23 mouse cellular contexts compared by ENCODE assay signal in the genomic region with DNA sequence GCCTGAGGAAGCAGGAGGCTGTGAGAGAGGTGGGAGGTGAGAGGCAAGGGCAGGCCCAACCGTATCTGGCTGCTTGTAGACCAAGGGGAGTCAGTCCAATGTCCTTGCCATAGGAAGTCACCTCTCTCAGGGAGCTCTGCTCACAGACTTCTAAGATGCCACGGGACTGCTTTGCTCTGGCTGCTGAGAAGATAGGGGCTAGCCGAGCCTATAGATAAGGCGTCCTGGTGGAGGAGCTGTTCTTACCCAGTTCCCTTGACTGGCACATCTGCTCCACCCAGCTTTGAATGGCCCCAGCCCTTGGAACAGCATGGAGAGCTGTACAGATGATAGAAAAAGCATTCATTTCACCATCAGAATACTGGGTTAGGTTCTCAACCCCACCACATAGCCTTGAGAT.
DNase-seq lines count a peak whose midpoint lies in the region; ATAC-seq and TF ChIP-seq lines count a peak whose summit lies in the region.
"Had no signal": no experiment of that assay in that cellular context is flagged by ENCODE, and none has a peak within 500 bp of the region (broad histone marks: within the 10 kb centered on the region; RNA-seq: fewer than 3 reads in every experiment).

No protein-coding gene starts in this region.

- no peaks in the 10 kb centered on the region for H3K79me2 ChIP-seq in MEL (ENCODE audit: control insufficient read depth, insufficient read depth, low read length, poor library complexity)

- 0 out of 2 replicates have a peak overlapping the region, but pooled peaks have one; percentile 3 for H3K27ac ChIP-seq in MEL (ENCODE audit: control insufficient read depth, low read depth, low read length)
- peak overlapping the region; percentile 53; the same call in 1 of the 2 replicates for H3K27ac ChIP-seq in brown adipose tissue, adult 24 weeks (replicated peaks; ENCODE audit: low read depth, low read length)
- H3K27ac ChIP-seq in intestine, embryonic 16.5 days (ENCODE audit: low read length) = peak overlapping the region; percentile 42
- H3K27ac ChIP-seq in midbrain, embryonic 11.5 days (ENCODE audit: low read depth, low read length) = no peak overlapping the region
- H3K27ac ChIP-seq: forebrain, embryonic 12.5 days; heart, embryonic 13.5 days; hindbrain, postnatal 0 days; kidney, postnatal 0 days; left cerebral cortex, adult 2 months; midbrain, embryonic 10.5 days; neural tube, embryonic 15.5 days had no signal

- no peaks in the 10 kb centered on the region for H3K9me3 ChIP-seq in MEL (replicated peaks; ENCODE audit: insufficient read depth, low read length)
- no peaks in the 10 kb centered on the region for H3K9me3 ChIP-seq in intestine, embryonic 16.5 days (ENCODE audit: control insufficient read depth, low read length)
- no peaks in the 10 kb centered on the region for H3K9me3 ChIP-seq in midbrain, embryonic 11.5 days (ENCODE audit: control insufficient read depth, low read length)
- H3K9me3 ChIP-seq: forebrain, embryonic 12.5 days; heart, embryonic 13.5 days; midbrain, embryonic 10.5 days; neural tube, embryonic 15.5 days had no signal

- DNase-seq in MEL (ENCODE audit: low read depth, low spot score) = peak; percentile 75
- DNase-seq in midbrain, embryonic 11.5 days (ENCODE audit: low spot score, missing footprints) = no peak
- DNase-seq in adrenal gland, adult 8-10 months = no peak
- DNase-seq in layer of hippocampus, postnatal 14 days (ENCODE audit: low spot score in 2 of 2) = no peak
- DNase-seq: adrenal gland, postnatal 25 days; cerebellum, adult 11 months; cerebellum, postnatal 10 days; kidney, adult 2 months; layer of hippocampus, adult 9-11 months; lung, adult 2 months; lung, postnatal 36 days; thymus, postnatal 14 days had no signal

- TF ChIP-seq RAD21 in MEL (IDR thresholded peaks at IDR 0.05; ENCODE audit: low read depth, low read length) = no peak; the same call in 1 of the 2 replicates

- TF ChIP-seq CTCF in MEL (IDR thresholded peaks at IDR 0.05 in 2 of 3, conservative IDR thresholded peaks at IDR 0.05 in 1 of 3; ENCODE audit: control insufficient read depth in 1 of 3, insufficient read depth in 1 of 3, low read depth in 2 of 3, low read length in 3 of 3, poor library complexity in 1 of 3, severe bottlenecking in 1 of 3) = peak in 1 of 3 experiments; percentile 19; a peak in 1 of 6 replicates

- H3K36me3 ChIP-seq in MEL (ENCODE audit: control insufficient read depth in 1 of 2, insufficient read depth in 2 of 2, low read length in 2 of 2) = peaks cover 0 to 17% of the 10 kb centered on the region in 2 experiments; a peak in 2 of 4 replicates
- no peaks in the 10 kb centered on the region for H3K36me3 ChIP-seq in intestine, embryonic 16.5 days (ENCODE audit: control insufficient read depth, insufficient read depth, low read length)
- H3K36me3 ChIP-seq in midbrain, embryonic 11.5 days (ENCODE audit: control insufficient read depth, insufficient read depth, low read length) = no peaks in the 10 kb centered on the region
- H3K36me3 ChIP-seq: forebrain, embryonic 12.5 days; heart, embryonic 13.5 days; midbrain, embryonic 10.5 days; neural tube, embryonic 15.5 days had no signal

- peaks cover 4 to 9% of the 10 kb centered on the region in 2 experiments for H3K4me1 ChIP-seq in MEL (ENCODE audit: control insufficient read depth in 1 of 2, insufficient read depth in 2 of 2, low read length in 2 of 2)
- peaks cover 14% of the 10 kb centered on the region; the same call in 1 of the 2 replicates for H3K4me1 ChIP-seq in brown adipose tissue, adult 24 weeks (ENCODE audit: control insufficient read depth, insufficient read depth, insufficient read length, low read length)
- 0 out of 2 replicates have a peak, but pooled peaks cover 4% of the 10 kb centered on the region for H3K4me1 ChIP-seq in intestine, embryonic 16.5 days (ENCODE audit: control insufficient read depth, insufficient read depth, low read length)
- no peaks in the 10 kb centered on the region for H3K4me1 ChIP-seq in midbrain, embryonic 11.5 days (ENCODE audit: control insufficient read depth, insufficient read depth, low read length)
- H3K4me1 ChIP-seq: neural tube, embryonic 15.5 days had no signal

- 37% methylated on average over 4 of the region's 4 CpGs for WGBS in intestine, embryonic 16.5 days
- WGBS in midbrain, embryonic 11.5 days = 74% methylated on average over 4 of the region's 4 CpGs

- no peak overlapping the region for H3K4me2 ChIP-seq in intestine, embryonic 16.5 days (ENCODE audit: low read depth, low read length)
- no peak overlapping the region for H3K4me2 ChIP-seq in midbrain, embryonic 11.5 days
- H3K4me2 ChIP-seq: forebrain, embryonic 12.5 days; heart, embryonic 13.5 days; neural tube, embryonic 15.5 days had no signal

- no peaks in the 10 kb centered on the region for H3K27me3 ChIP-seq in MEL (ENCODE audit: control insufficient read depth in 1 of 2, insufficient read depth in 2 of 2, low read length in 2 of 2)
- H3K27me3 ChIP-seq in intestine, embryonic 16.5 days (replicated peaks; ENCODE audit: control insufficient read depth, insufficient read depth, low read length) = no peaks in the 10 kb centered on the region
- no peaks in the 10 kb centered on the region for H3K27me3 ChIP-seq in midbrain, embryonic 11.5 days (ENCODE audit: control insufficient read depth, insufficient read depth, low read length)
- H3K27me3 ChIP-seq: forebrain, embryonic 12.5 days; heart, embryonic 13.5 days; neural tube, embryonic 15.5 days had no signal

- TF ChIP-seq POLR2A in MEL (IDR thresholded peaks at IDR 0.05; ENCODE audit: control insufficient read depth in 1 of 2, insufficient read depth in 1 of 2, low read depth in 1 of 2, low read length in 2 of 2, poor library complexity in 1 of 2) = no peak

- TF ChIP-seq EP300 in MEL (IDR thresholded peaks at IDR 0.05; ENCODE audit: low read depth in 1 of 2, low read length in 2 of 2) = peak; percentile 32 to 39; a peak in 2 of 4 replicates

- ATAC-seq in intestine, embryonic 16.5 days = no peak
- ATAC-seq in megakaryocyte progenitor cell, adult 5-6 weeks (replicated peaks; ENCODE audit: poor library complexity) = peak; percentile 90
- ATAC-seq in midbrain, embryonic 11.5 days (ENCODE audit: low FRiP score) = no peak
- ATAC-seq: activated CD4-positive, CD25-positive, alpha-beta regulatory T cell, adult 4 months; hindbrain, postnatal 0 days had no signal

- no peak overlapping the region for H3K9ac ChIP-seq in MEL (ENCODE audit: control insufficient read depth, low read depth, low read length, poor library complexity, severe bottlenecking)
- no peak overlapping the region for H3K9ac ChIP-seq in intestine, embryonic 16.5 days (ENCODE audit: low read depth, low read length)
- H3K9ac ChIP-seq in midbrain, embryonic 11.5 days (ENCODE audit: low read length) = no peak overlapping the region
- H3K9ac ChIP-seq: forebrain, embryonic 12.5 days; heart, embryonic 13.5 days; neural tube, embryonic 15.5 days had no signal

- no peak overlapping the region for H3K4me3 ChIP-seq in MEL (ENCODE audit: control insufficient read depth in 1 of 2, insufficient read depth in 1 of 2, low read depth in 2 of 2, low read length in 2 of 2)
- no peak overlapping the region for H3K4me3 ChIP-seq in brown adipose tissue, adult 24 weeks (ENCODE audit: insufficient read depth, low read depth, low read length)
- no peak overlapping the region for H3K4me3 ChIP-seq in intestine, embryonic 16.5 days (ENCODE audit: low read length)
- H3K4me3 ChIP-seq in midbrain, embryonic 11.5 days (ENCODE audit: low read depth, low read length) = no peak overlapping the region
- H3K4me3 ChIP-seq: forebrain, embryonic 12.5 days; heart, embryonic 13.5 days; left cerebral cortex, adult 2 months; midbrain, embryonic 10.5 days; neural tube, embryonic 15.5 days had no signal

TF ChIP-seq in MEL, 35 proteins besides CTCF, POLR2A, EP300 and RAD21 (continues in another document):
- no peak for TF ChIP-seq NRF1 (IDR thresholded peaks at IDR 0.05; ENCODE audit: insufficient read depth, low read depth, low read length, poor library complexity, severe bottlenecking)
- no peak for TF ChIP-seq MYC (IDR thresholded peaks at IDR 0.05; ENCODE audit: low read depth, low read length)
- no peak for TF ChIP-seq ZNF384 (IDR thresholded peaks at IDR 0.05; ENCODE audit: low read depth, low read length)
- no peak for TF ChIP-seq POLR2AphosphoS2 (IDR thresholded peaks at IDR 0.05; ENCODE audit: low read length)
- TF ChIP-seq KAT2A (conservative IDR thresholded peaks at IDR 0.05; ENCODE audit: low read depth, low read length) = no peak
- TF ChIP-seq TBP (IDR thresholded peaks at IDR 0.05; ENCODE audit: low read depth, low read length) = peak; percentile 45; the same call in 1 of the 2 replicates
- no peak for TF ChIP-seq NELFE (IDR thresholded peaks at IDR 0.05; ENCODE audit: low read depth, low read length)
- TF ChIP-seq ZC3H11A (IDR thresholded peaks at IDR 0.05; ENCODE audit: low read depth, low read length) = no peak
- no peak for TF ChIP-seq ETS1 (IDR thresholded peaks at IDR 0.05; ENCODE audit: low read depth, low read length)
- peak; percentile 8; the same call in 1 of the 2 replicates for TF ChIP-seq SMC3 (IDR thresholded peaks at IDR 0.05; ENCODE audit: low read depth, low read length)
- TF ChIP-seq ZMIZ1 (IDR thresholded peaks at IDR 0.05; ENCODE audit: low read depth, low read length) = no peak
- TF ChIP-seq CHD2 (IDR thresholded peaks at IDR 0.05; ENCODE audit: low read length) = no peak
- no peak for TF ChIP-seq HCFC1 (IDR thresholded peaks at IDR 0.05; ENCODE audit: low read depth, low read length)
- TF ChIP-seq USF2 (IDR thresholded peaks at IDR 0.05; ENCODE audit: borderline replicate concordance in 1 of 2, insufficient read depth in 1 of 2, low read depth in 1 of 2, low read length in 2 of 2) = no peak
- no peak for TF ChIP-seq USF1 (IDR thresholded peaks at IDR 0.05; ENCODE audit: low read depth, low read length)
- TF ChIP-seq MEF2A (IDR thresholded peaks at IDR 0.05; ENCODE audit: extremely low read depth, insufficient replicate concordance, low read depth, low read length, poor library complexity, severe bottlenecking) = no peak
- TF ChIP-seq POLR2AphosphoS5 (IDR thresholded peaks at IDR 0.05; ENCODE audit: borderline replicate concordance, low read depth, low read length) = no peak
- no peak for TF ChIP-seq JUND (IDR thresholded peaks at IDR 0.05; ENCODE audit: low read depth, low read length)
- TF ChIP-seq BHLHE40 (IDR thresholded peaks at IDR 0.05; ENCODE audit: borderline replicate concordance, low read depth, low read length) = no peak
- no peak for TF ChIP-seq ELF1 (IDR thresholded peaks at IDR 0.05; ENCODE audit: low read depth, low read length)
- TF ChIP-seq TAL1 (IDR thresholded peaks at IDR 0.05; ENCODE audit: low read length) = 0 out of 2 replicates have a peak, but pooled peaks have one; percentile 7
- no peak for TF ChIP-seq GABPA (IDR thresholded peaks at IDR 0.05; ENCODE audit: low read depth, low read length)
- TF ChIP-seq MAZ (IDR thresholded peaks at IDR 0.05; ENCODE audit: low read depth, low read length) = no peak
- no peak for TF ChIP-seq CHD1 (IDR thresholded peaks at IDR 0.05; ENCODE audit: low read depth, low read length)
